Mouse (Mus musculus) small intestine, adult 2 months (tissue): ENCODE data around the gene Sppl2c. TPM values are rescaled to one million over a fixed set of nuclear protein-coding genes. Genes with fewer than 3 reads are reported as not detected.

ENCODE experiments used
- H3K27ac ChIP-seq: fragments of 200-500 bp; 2 replicates; pipeline ENCODE4 v1.5.1; 2012; ENCODE audit warnings: low read depth, low read length, control low read depth, inconsistent platforms; ENCODE audit not compliant: insufficient read depth
- H3K27me3 ChIP-seq: fragments of 200-500 bp; 2 replicates; pipeline ENCODE4 v1.6.1; 2012; ENCODE audit warnings: mild to moderate bottlenecking, moderate library complexity, low read length, inconsistent platforms; ENCODE audit not compliant: control insufficient read depth, insufficient read depth
- H3K36me3 ChIP-seq: fragments of 200-500 bp; 2 replicates; pipeline ENCODE4 v1.6.1; 2012; ENCODE audit warnings: mild to moderate bottlenecking, low read length, control low read depth, inconsistent platforms; ENCODE audit not compliant: control insufficient read depth, insufficient read depth
- H3K4me1 ChIP-seq: fragments of 200-500 bp; 2 replicates; pipeline ENCODE4 v1.6.1; 2012; ENCODE audit warnings: low read length, inconsistent platforms, mixed read lengths; ENCODE audit not compliant: control insufficient read depth, insufficient read depth, insufficient read length
- H3K4me3 ChIP-seq: fragments of 200-500 bp; 2 replicates; pipeline ENCODE4 v1.5.1; 2012; ENCODE audit warnings: low read depth, mild to moderate bottlenecking, control low read depth, inconsistent platforms, low read length, moderate library complexity
- CTCF ChIP-seq: fragments of 200-500 bp; IDR thresholded peaks from 2 replicates; pipeline ENCODE4 v1.5.1; 2012; ENCODE audit warnings: low read depth, mild to moderate bottlenecking, control low read depth, inconsistent platforms, low read length, moderate library complexity, mixed read lengths; ENCODE audit not compliant: insufficient replicate concordance, insufficient read length; ENCODE audit errors: extremely low read depth
- POLR2A ChIP-seq: fragments of 200-500 bp; IDR thresholded peaks from 2 replicates; pipeline ENCODE4 v1.6.1; 2012; ENCODE audit warnings: low read depth, mild to moderate bottlenecking, control low read depth, inconsistent platforms, low read length, moderate library complexity
- whole genome bisulfite sequencing: fragments of 180-500 bp; shearing (Covaris S2); methylation state at CpG from one replicate; pipeline ENCODE4 v1.1.7; 2018; 5-methylcytosine and 5-hydroxymethylcytosine counted together
- polyA plus RNA-seq: library from polyadenylated mRNA; depleted of rRNA; stranded (reverse); fragments of >200 nt; gene quantifications from 2 replicates; pipeline ENCODE4 v1.2.3, GENCODE M21; 2012

The Sppl2c gene
- polyA plus RNA-seq, 1 experiment: not detected

- 68% methylated on average over 5 of the region's 5 CpGs for WGBS
- Histone ChIP-seq H3K4me1 (no peaks in the 10 kb centered on the region), H3K27ac (no peak overlapping the region), H3K36me3 (no peaks in the 10 kb centered on the region), H3K4me3 (no peak overlapping the region), H3K27me3 (no peaks in the 10 kb centered on the region)
- TF ChIP-seq POLR2A (no peak), CTCF (no peak)
These were observed 35.6 kb downstream of the Sppl2c start for GRCm38 (mm10) chr11:104221751-104222150.

- 73% methylated on average over 9 of the region's 9 CpGs for WGBS
- TF ChIP-seq POLR2A (no peak), CTCF (no peak)
- Histone ChIP-seq H3K27ac (no peak overlapping the region), H3K4me3 (no peak overlapping the region), H3K4me1 (no peaks in the 10 kb centered on the region), H3K36me3 (no peaks in the 10 kb centered on the region), H3K27me3 (no peaks in the 10 kb centered on the region)
These were observed 37.2 kb downstream of the Sppl2c start for GRCm38 (mm10) chr11:104223301-104223700.

GRCm38 (mm10) chr11:104229391-104229790 is 43.3 kb downstream of the Sppl2c start:
- H3K36me3 ChIP-seq: no peaks in the 10 kb centered on the region
- H3K27me3 ChIP-seq: peaks cover 27% of the 10 kb centered on the region
- peaks cover 9% of the 10 kb centered on the region for H3K4me1 ChIP-seq
- WGBS: 79% methylated on average over 4 of the region's 4 CpGs
- H3K4me3 ChIP-seq: no peak overlapping the region
- no peak for TF ChIP-seq CTCF
- no peak for TF ChIP-seq POLR2A
- H3K27ac ChIP-seq: no peak overlapping the region

GRCm38 (mm10) chr11:104230066-104230778 is 44.1 kb downstream of the Sppl2c start:
- TF ChIP-seq POLR2A (no peak), CTCF (no peak)
- Histone ChIP-seq H3K27me3 (peaks cover 35% of the 10 kb centered on the region), H3K27ac (no peak overlapping the region), H3K4me1 (peaks cover 9% of the 10 kb centered on the region), H3K4me3 (no peak overlapping the region), H3K36me3 (no peaks in the 10 kb centered on the region)
- WGBS: 9% methylated on average over 9 of the region's 9 CpGs

GRCm38 (mm10) chr11:104231041-104231911 is 45.1 kb downstream of the Sppl2c start, which contains the start of gene Mapt:
Gene Mapt (plus strand): TSS chr11:104231390.
- Histone ChIP-seq H3K4me3 (peak within 1 kb of the TSS; percentile 71), H3K27ac (no peak within 1 kb of the TSS), H3K36me3 (no peaks in the 10 kb centered on the region), H3K4me1 (peaks cover 9% of the 10 kb centered on the region), H3K27me3 (peaks cover 36% of the 10 kb centered on the region)
- TF ChIP-seq POLR2A: no peak
- peak; percentile 91 for TF ChIP-seq CTCF
- under 1% methylated on average over 82 of the region's 94 CpGs for WGBS

GRCm38 (mm10) chr11:104232141-104233061 is 46.3 kb downstream of the Sppl2c start:
- peak overlapping the region; percentile 71 for H3K4me3 ChIP-seq
- WGBS: 2% methylated on average over 72 of the region's 72 CpGs
- peaks cover 40% of the 10 kb centered on the region for H3K27me3 ChIP-seq
- peaks cover 9% of the 10 kb centered on the region for H3K4me1 ChIP-seq
- H3K27ac ChIP-seq: no peak overlapping the region
- no peaks in the 10 kb centered on the region for H3K36me3 ChIP-seq
- TF ChIP-seq POLR2A (no peak), CTCF (no peak)

- Histone ChIP-seq H3K27me3 (peaks cover 40% of the 10 kb centered on the region), H3K4me1 (peaks cover 9% of the 10 kb centered on the region), H3K36me3 (no peaks in the 10 kb centered on the region), H3K27ac (no peak overlapping the region), H3K4me3 (no peak overlapping the region)
- no peak for TF ChIP-seq CTCF
- TF ChIP-seq POLR2A: no peak
- 3% methylated on average over 10 of the region's 10 CpGs for WGBS
These were observed 47.0 kb downstream of the Sppl2c start for GRCm38 (mm10) chr11:104233101-104233500.
